Mouse (Mus musculus) midbrain, postnatal 0 days (tissue): ENCODE measurements at regions not wholly inside any gene's neighbourhood (a gene's known extent, or its start where the extent isn't known, plus 50 kb on each side); places are given as distances from the start of the nearest gene placed in this dataset.

Experiments
- ATAC-seq: fragments of 200-750 bp; cut with Nextera tagmentation; 2 replicates; pipeline ENCODE4 v1.8.0; 2017; ENCODE audit warnings: moderate number of reproducible peaks, mild to moderate bottlenecking, moderate TSS enrichment, moderate library complexity; ENCODE audit not compliant: low FRiP score
- DNase-seq: peaks from one replicate; pipeline ENCODE4 v3.0.0-alpha.2; 2015; ENCODE audit warnings: low spot score
- H3K27ac ChIP-seq: fragments of 300-500 bp; sonication (generic); 2 replicates; pipeline ENCODE4 v1.5.1; 2014; ENCODE audit warnings: low read depth, mild to moderate bottlenecking, low read length, mixed read lengths
- H3K27me3 ChIP-seq: fragments of 300-500 bp; sonication (generic); 2 replicates; pipeline ENCODE4 v1.6.1; 2014; ENCODE audit warnings: low read length, control low read depth, mixed read lengths; ENCODE audit not compliant: insufficient read depth
- H3K36me3 ChIP-seq: fragments of 300-500 bp; sonication (generic); 2 replicates; pipeline ENCODE4 v1.6.1; 2014; ENCODE audit warnings: low read length, control low read depth, mixed read lengths; ENCODE audit not compliant: insufficient read depth
- H3K4me1 ChIP-seq: fragments of 300-500 bp; sonication (generic); 2 replicates; pipeline ENCODE4 v1.6.1; 2014; ENCODE audit warnings: mild to moderate bottlenecking, control low read depth, antibody characterized with exemption, low read length, mixed read lengths; ENCODE audit not compliant: insufficient read depth
- H3K4me2 ChIP-seq: fragments of 300-500 bp; sonication (generic); 2 replicates; pipeline ENCODE4 v1.6.1; 2014; ENCODE audit warnings: low read depth, mild to moderate bottlenecking, low read length, mixed read lengths; ENCODE audit not compliant: poor library complexity, severe bottlenecking
- H3K4me3 ChIP-seq: fragments of 300-500 bp; sonication (generic); 2 replicates; pipeline ENCODE4 v1.5.1; 2014; ENCODE audit warnings: low read depth, mild to moderate bottlenecking, low read length, moderate library complexity
- H3K9ac ChIP-seq: fragments of 300-500 bp; sonication (generic); replicated peaks from 2 replicates; pipeline ENCODE4 v1.6.1; 2014; ENCODE audit warnings: mild to moderate bottlenecking, low read length, moderate library complexity, mixed read lengths; ENCODE audit not compliant: poor library complexity, severe bottlenecking
- H3K9me3 ChIP-seq: fragments of 300-500 bp; sonication (generic); 2 replicates; pipeline ENCODE4 v1.6.1; 2016; ENCODE audit warnings: low read length, control low read depth
- CTCF ChIP-seq: IDR thresholded peaks from 2 replicates; pipeline ENCODE4 v1.5.1; 2016; ENCODE audit warnings: antibody characterized with exemption, mild to moderate bottlenecking
- WGBS: fragments of 180-500 bp; shearing (Covaris S2); extraction: QIAGEN DNeasy Blood & Tissue Kit; methylation state at CpG from one replicate; pipeline ENCODE4 v1.1.7; 2014; 5-methylcytosine and 5-hydroxymethylcytosine counted together

GRCm38 (mm10) chr5:51233271-51234003 lies 334.1 kb downstream of the Ppargc1a start:
- no peak for ATAC-seq
- H3K27ac ChIP-seq: no peak overlapping the region
- H3K4me3 ChIP-seq: no peak overlapping the region
- no peak for DNase-seq
- TF ChIP-seq CTCF: no peak
- WGBS: 59% methylated on average over 5 of the region's 5 CpGs
- H3K9me3 ChIP-seq: no peaks in the 10 kb centered on the region
- H3K27me3 ChIP-seq: no peaks in the 10 kb centered on the region
- no peak overlapping the region for H3K4me2 ChIP-seq
- no peaks in the 10 kb centered on the region for H3K4me1 ChIP-seq
- H3K36me3 ChIP-seq: no peaks in the 10 kb centered on the region
- H3K9ac ChIP-seq: no peak overlapping the region

- ATAC-seq: no peak
These were observed 337.7 kb downstream of the Ppargc1a start for GRCm38 (mm10) chr5:51229806-51230205.

GRCm38 (mm10) chr5:51227996-51228395 lies 339.5 kb downstream of the Ppargc1a start:
- no peak for ATAC-seq
- H3K27ac ChIP-seq: no peak overlapping the region
- no peak overlapping the region for H3K9ac ChIP-seq
- 73% methylated on average over 3 of the region's 3 CpGs for WGBS
- H3K9me3 ChIP-seq: no peaks in the 10 kb centered on the region
- no peaks in the 10 kb centered on the region for H3K4me1 ChIP-seq
- H3K4me2 ChIP-seq: no peak overlapping the region
- H3K36me3 ChIP-seq: no peaks in the 10 kb centered on the region
- DNase-seq: no peak
- TF ChIP-seq CTCF: no peak
- no peaks in the 10 kb centered on the region for H3K27me3 ChIP-seq
- no peak overlapping the region for H3K4me3 ChIP-seq

More at GRCm38 (mm10) chr5:51229806-51230205, 337.7 kb downstream of the Ppargc1a start:
- no peak overlapping the region for H3K4me3 ChIP-seq
- no peaks in the 10 kb centered on the region for H3K9me3 ChIP-seq
- H3K27me3 ChIP-seq: no peaks in the 10 kb centered on the region
- no peak overlapping the region for H3K9ac ChIP-seq
- no peak for DNase-seq
- 97% methylated on average over 2 of the region's 2 CpGs for WGBS
- H3K4me2 ChIP-seq: no peak overlapping the region
- H3K27ac ChIP-seq: no peak overlapping the region
- no peak for TF ChIP-seq CTCF
- H3K36me3 ChIP-seq: no peaks in the 10 kb centered on the region
- H3K4me1 ChIP-seq: no peaks in the 10 kb centered on the region

- TF ChIP-seq CTCF: no peak
- Histone ChIP-seq H3K9me3 (no peaks in the 10 kb centered on the region), H3K9ac (no peak overlapping the region), H3K27me3 (no peaks in the 10 kb centered on the region), H3K4me2 (no peak overlapping the region), H3K4me1 (no peaks in the 10 kb centered on the region), H3K36me3 (no peaks in the 10 kb centered on the region), H3K4me3 (no peak overlapping the region), H3K27ac (no peak overlapping the region)
- ATAC-seq (no peak), DNase-seq (no peak)
- WGBS: 86% methylated on average over 1 of the region's 1 CpGs
These were observed 364.3 kb downstream of the Ppargc1a start for GRCm38 (mm10) chr5:51203266-51203665.

- no peak overlapping the region for H3K27ac ChIP-seq
- WGBS: 83% methylated on average over 4 of the region's 4 CpGs
- DNase-seq (no peak), ATAC-seq (no peak)
- no peaks in the 10 kb centered on the region for H3K36me3 ChIP-seq
- H3K9me3 ChIP-seq: no peaks in the 10 kb centered on the region
- H3K9ac ChIP-seq: no peak overlapping the region
- H3K4me1 ChIP-seq: no peaks in the 10 kb centered on the region
- no peak overlapping the region for H3K4me3 ChIP-seq
- no peak overlapping the region for H3K4me2 ChIP-seq
- TF ChIP-seq CTCF: no peak
- no peaks in the 10 kb centered on the region for H3K27me3 ChIP-seq
These were observed 364.9 kb downstream of the Ppargc1a start for GRCm38 (mm10) chr5:51202525-51203215.
